Mouse (Mus musculus) midbrain, embryonic 10.5 days (tissue): ENCODE data around the gene Tbc1d1. TPM values are rescaled to one million over a fixed set of nuclear protein-coding genes. Genes with fewer than 3 reads are reported as not detected.

Experiments
- DNase-seq: peaks from one replicate; pipeline ENCODE4 v3.0.0-alpha.2; 2017; ENCODE audit warnings: low spot score
- H3K27ac ChIP-seq: fragments of 300-500 bp; sonication (generic); replicated peaks from 2 replicates; pipeline ENCODE4 v1.5.1; 2016; ENCODE audit warnings: mild to moderate bottlenecking
- H3K27me3 ChIP-seq: fragments of 300-500 bp; sonication (generic); 2 replicates; pipeline ENCODE4 v1.6.1; 2016; ENCODE audit warnings: low read depth, mild to moderate bottlenecking; ENCODE audit not compliant: poor library complexity, severe bottlenecking
- H3K36me3 ChIP-seq: fragments of 300-500 bp; sonication (generic); 2 replicates; pipeline ENCODE4 v1.6.1; 2016; ENCODE audit warnings: mild to moderate bottlenecking, moderate library complexity
- H3K4me1 ChIP-seq: fragments of 300-500 bp; sonication (generic); 2 replicates; pipeline ENCODE4 v1.6.1; 2016
- H3K4me3 ChIP-seq: fragments of 300-500 bp; sonication (generic); 2 replicates; pipeline ENCODE4 v1.5.1; 2016; ENCODE audit warnings: mild to moderate bottlenecking, moderate library complexity
- H3K9me3 ChIP-seq: fragments of 300-500 bp; sonication (generic); replicated peaks from 2 replicates; pipeline ENCODE4 v1.6.1; 2016; ENCODE audit warnings: mild to moderate bottlenecking
- WGBS: fragments of 180-500 bp; shearing (Covaris S2); methylation state at CpG from one replicate; pipeline ENCODE4 v1.1.7; 2016; 5-methylcytosine and 5-hydroxymethylcytosine counted together
- polyA plus RNA-seq: library from polyadenylated mRNA; unstranded; fragments of >200 nt; fragmentation: Nextera tagmentation; extraction: Ambion mirVana; gene quantifications from 2 replicates; pipeline ENCODE4 v1.2.1, GENCODE M21; 2016

Tbc1d1 gene
- polyA plus RNA-seq, 1 experiment from 2014 or later: 22.2 TPM

DNA sequence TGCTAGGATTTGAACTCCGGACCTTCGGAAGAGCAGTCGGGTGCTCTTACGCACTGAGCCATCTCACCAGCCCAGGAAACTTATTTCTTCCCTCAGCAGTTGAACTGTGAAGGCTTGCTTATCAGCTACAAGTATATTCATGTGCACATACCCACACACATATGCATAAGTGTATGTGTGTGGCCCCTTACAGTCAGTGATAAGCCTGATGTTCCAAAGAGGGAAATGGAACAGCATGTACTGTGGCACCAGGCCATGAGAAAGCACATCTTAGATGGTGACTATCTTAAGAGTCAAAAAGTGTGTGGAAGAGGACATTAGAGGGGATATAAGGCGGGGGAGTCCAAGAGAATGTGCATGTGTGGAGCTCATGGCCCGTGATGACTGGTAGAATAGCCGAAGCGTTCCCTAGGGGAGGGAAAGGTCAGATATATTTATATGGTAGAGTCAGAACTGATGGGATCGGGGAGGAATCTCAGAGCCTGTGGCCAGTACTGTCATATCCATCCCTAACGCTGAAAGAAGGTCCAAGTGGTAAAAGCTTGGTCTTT lies 13.0 kb downstream of the Tbc1d1 start:
- DNase-seq: no peak
- Histone ChIP-seq H3K9me3 (no peaks in the 10 kb centered on the region), H3K27me3 (no peaks in the 10 kb centered on the region), H3K4me1 (peaks cover 8% of the 10 kb centered on the region), H3K36me3 (no peaks in the 10 kb centered on the region), H3K4me3 (no peak overlapping the region), H3K27ac (no peak overlapping the region)
- WGBS: 94% methylated on average over 10 of the region's 10 CpGs

DNA sequence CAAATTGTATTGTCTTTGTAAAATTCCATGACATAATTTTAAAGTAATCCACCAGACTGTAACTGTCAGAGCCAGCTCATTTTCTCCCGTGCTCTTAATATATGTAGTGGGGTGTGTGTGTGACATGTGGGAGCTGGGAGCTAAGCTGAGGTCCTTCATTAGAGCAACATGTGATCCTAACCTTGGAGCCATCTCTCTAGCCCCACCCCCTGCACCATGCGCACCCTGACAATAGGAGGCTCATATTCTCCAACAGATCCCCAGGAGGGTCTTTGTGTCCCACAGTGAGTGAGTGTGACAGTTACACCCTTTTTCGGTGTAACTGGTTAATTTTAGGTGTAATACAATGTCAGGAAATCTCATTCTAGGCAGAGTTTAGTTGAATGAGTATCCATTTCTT lies 16.8 kb downstream of the Tbc1d1 start:
- Histone ChIP-seq H3K4me3 (no peak overlapping the region), H3K36me3 (no peaks in the 10 kb centered on the region), H3K27me3 (no peaks in the 10 kb centered on the region), H3K9me3 (no peaks in the 10 kb centered on the region), H3K4me1 (0 out of 2 replicates have a peak, but pooled peaks cover 3% of the 10 kb centered on the region), H3K27ac (no peak overlapping the region)
- 82% methylated on average over 3 of the region's 3 CpGs for WGBS
- DNase-seq: no peak

DNA sequence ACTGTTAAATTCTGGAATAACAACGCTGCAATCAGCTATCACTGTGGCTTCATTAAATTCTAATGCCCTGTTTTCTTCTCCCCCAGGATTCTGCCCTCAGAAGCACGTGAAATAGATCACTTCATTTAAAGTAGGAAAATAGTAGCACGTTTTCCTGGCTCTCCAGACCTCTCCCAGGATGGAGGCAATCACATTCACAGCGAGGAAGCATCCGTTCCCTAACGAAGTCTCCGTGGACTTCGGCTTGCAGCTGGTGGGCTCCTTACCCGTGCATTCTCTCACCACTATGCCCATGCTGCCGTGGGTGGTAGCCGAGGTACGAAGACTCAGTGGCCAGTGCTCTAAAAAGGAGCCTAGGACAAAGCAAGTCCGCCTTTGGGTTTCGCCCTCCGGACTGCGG lies 17.2 kb downstream of the Tbc1d1 start:
- Histone ChIP-seq H3K4me1 (0 out of 2 replicates have a peak, but pooled peaks cover 3% of the 10 kb centered on the region), H3K27me3 (no peaks in the 10 kb centered on the region), H3K4me3 (no peak overlapping the region), H3K9me3 (no peaks in the 10 kb centered on the region), H3K27ac (no peak overlapping the region), H3K36me3 (no peaks in the 10 kb centered on the region)
- 81% methylated on average over 16 of the region's 16 CpGs for WGBS
- no peak for DNase-seq

DNA sequence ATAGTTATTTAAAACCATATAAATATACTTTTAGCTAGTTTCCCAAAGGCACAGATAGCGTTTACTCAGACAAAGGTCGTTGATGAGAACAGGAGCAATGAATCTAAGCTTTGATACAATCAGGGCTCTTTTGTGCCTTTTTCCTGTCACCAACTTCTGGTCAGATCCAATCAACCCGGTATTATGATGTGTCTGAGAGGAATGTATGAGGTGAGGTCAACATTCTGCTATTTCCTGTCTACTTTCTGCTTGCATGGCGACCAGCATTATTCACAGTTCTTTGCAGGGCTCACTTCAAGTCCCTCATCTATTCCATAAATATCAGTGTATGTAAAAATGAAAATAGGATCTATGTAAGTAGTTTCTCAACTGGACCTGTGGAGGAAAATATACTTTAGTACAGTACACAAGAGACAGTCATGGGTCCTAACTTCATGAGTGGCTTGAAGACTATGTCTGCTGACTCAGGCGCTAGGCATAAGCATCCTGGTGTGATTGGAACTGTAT lies 18.4 kb downstream of the Tbc1d1 start:
- Histone ChIP-seq H3K27ac (no peak overlapping the region), H3K27me3 (no peaks in the 10 kb centered on the region), H3K4me1 (0 out of 2 replicates have a peak, but pooled peaks cover 3% of the 10 kb centered on the region), H3K4me3 (no peak overlapping the region), H3K36me3 (no peaks in the 10 kb centered on the region), H3K9me3 (no peaks in the 10 kb centered on the region)
- DNase-seq: no peak
- 75% methylated on average over 5 of the region's 5 CpGs for WGBS

DNA sequence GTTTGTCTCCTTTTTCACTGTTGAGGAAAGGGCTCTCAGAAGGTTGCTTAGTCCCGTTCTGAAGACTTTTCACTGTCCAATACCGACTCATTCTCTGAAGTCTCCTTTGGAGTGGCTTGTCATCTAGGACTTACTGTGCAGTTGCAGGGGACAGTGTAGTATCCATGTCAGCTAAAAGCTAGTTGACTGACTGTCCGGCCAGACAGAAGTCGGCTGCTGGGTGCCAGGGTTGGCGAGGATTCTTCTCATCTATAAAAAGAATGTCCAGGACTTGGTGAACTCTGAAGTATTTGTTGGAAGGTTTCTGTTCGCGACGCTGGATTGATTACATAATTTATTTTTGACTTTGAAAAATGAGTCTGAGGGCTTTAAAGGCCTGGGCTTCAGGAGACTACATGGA lies 24.4 kb downstream of the Tbc1d1 start:
- Histone ChIP-seq H3K27ac (no peak overlapping the region), H3K9me3 (no peaks in the 10 kb centered on the region), H3K4me3 (no peak overlapping the region), H3K36me3 (no peaks in the 10 kb centered on the region), H3K27me3 (no peaks in the 10 kb centered on the region), H3K4me1 (no peaks in the 10 kb centered on the region)
- DNase-seq: no peak
- WGBS: 92% methylated on average over 8 of the region's 8 CpGs

DNA sequence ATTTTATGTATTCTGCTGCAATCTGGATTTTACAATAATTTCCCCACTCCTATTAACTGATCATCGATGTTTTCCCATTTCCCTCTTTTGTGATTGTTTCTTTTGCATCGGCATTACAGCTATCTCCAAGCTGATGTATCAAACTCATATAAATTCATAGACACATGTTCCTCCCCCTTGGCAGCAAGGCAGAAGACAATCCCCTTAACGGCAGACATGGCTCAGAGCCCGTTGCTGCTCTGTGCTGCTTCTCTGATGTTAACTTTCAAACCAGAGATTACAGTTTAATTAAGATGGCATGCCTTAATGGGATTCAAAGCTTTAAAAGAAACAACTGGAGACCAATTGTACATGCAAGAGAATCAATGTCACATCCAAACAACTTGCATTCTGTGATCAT lies 27.6 kb downstream of the Tbc1d1 start:
- Histone ChIP-seq H3K9me3 (no peaks in the 10 kb centered on the region), H3K4me3 (no peak overlapping the region), H3K27me3 (no peaks in the 10 kb centered on the region), H3K4me1 (no peaks in the 10 kb centered on the region), H3K27ac (no peak overlapping the region), H3K36me3 (no peaks in the 10 kb centered on the region)
- WGBS: 73% methylated on average over 4 of the region's 4 CpGs
- DNase-seq: no peak

DNA sequence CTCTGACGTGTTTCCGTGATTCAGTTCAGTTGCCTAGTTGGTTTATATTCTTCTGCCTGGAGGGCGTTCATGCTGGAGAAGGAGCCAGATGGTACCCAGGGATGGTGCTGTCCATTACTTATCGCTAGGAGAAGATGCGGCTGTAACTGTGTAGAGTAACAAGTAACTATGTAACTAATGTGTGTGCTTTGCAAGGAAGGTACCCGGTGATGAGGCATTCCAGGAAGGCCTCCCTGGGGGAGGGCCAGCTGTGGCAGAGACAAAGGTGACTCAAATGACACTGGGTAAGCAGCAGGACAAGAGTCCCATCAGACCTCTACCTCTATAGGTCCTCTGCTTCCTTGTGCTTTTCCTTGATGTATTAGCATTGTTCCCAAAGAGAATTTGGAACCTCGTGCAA lies 29.2 kb downstream of the Tbc1d1 start:
- no peaks in the 10 kb centered on the region for H3K9me3 ChIP-seq
- H3K4me1 ChIP-seq: no peaks in the 10 kb centered on the region
- H3K27ac ChIP-seq: no peak overlapping the region
- WGBS: 80% methylated on average over 7 of the region's 7 CpGs
- H3K4me3 ChIP-seq: no peak overlapping the region
- H3K27me3 ChIP-seq: no peaks in the 10 kb centered on the region
- DNase-seq: no peak
- no peaks in the 10 kb centered on the region for H3K36me3 ChIP-seq

DNA sequence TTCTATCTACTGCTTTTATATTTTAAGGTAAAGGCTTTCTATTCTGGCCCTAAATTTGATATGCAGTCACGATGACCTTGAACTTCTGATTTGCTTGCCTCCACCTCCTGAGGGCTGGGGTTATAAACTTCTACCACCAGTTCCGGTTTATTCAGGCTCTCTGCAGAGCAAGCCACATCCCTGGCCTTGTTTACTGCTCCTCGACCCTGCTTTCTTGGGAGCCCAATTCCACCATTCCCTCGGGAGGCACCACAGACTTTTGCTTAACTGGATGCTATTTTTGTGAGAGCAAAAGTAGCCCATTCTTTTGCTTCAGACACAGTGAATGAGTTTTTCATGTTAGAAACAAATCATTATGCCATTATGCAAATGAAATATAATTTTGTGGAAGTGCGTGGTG lies 30.5 kb downstream of the Tbc1d1 start:
- H3K36me3 ChIP-seq: no peaks in the 10 kb centered on the region
- H3K27me3 ChIP-seq: no peaks in the 10 kb centered on the region
- peaks cover 5% of the 10 kb centered on the region; the same call in 1 of the 2 replicates for H3K9me3 ChIP-seq
- H3K4me1 ChIP-seq: no peaks in the 10 kb centered on the region
- WGBS: 83% methylated on average over 5 of the region's 5 CpGs
- no peak for DNase-seq
- H3K4me3 ChIP-seq: no peak overlapping the region
- H3K27ac ChIP-seq: no peak overlapping the region

DNA sequence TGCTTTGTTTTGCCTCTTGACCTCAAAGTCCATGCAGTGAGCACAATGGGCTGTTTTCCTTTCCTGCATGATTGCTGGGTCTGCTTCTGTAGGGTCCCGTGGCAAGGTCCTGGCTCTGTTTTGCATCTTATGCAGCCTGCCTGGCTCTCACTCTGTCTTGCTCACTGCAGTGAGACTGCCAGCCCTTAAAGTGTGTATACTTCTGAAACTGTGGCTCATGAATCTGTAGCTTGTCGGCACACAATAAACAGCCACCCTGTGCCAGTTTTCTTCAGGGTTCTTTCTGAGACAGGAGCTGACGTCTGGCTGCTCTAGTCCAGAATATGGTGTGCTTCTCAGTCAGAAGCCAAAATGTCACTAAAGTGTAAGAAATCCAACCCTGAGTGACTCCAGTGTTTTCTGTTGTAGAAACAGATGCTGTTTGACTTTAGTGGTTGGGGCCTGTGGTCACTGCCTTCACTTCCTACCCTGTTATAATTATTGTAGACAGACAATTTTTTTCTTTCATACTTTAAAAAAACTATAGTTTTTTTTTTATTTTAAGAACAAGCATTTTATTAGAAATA lies 32.1 kb downstream of the Tbc1d1 start:
- peaks cover 5% of the 10 kb centered on the region; the same call in 1 of the 2 replicates for H3K9me3 ChIP-seq
- 61% methylated on average over 3 of the region's 3 CpGs for WGBS
- no peak overlapping the region for H3K27ac ChIP-seq
- DNase-seq: no peak
- H3K4me3 ChIP-seq: no peak overlapping the region
- H3K27me3 ChIP-seq: no peaks in the 10 kb centered on the region
- no peaks in the 10 kb centered on the region for H3K36me3 ChIP-seq
- H3K4me1 ChIP-seq: no peaks in the 10 kb centered on the region

DNA sequence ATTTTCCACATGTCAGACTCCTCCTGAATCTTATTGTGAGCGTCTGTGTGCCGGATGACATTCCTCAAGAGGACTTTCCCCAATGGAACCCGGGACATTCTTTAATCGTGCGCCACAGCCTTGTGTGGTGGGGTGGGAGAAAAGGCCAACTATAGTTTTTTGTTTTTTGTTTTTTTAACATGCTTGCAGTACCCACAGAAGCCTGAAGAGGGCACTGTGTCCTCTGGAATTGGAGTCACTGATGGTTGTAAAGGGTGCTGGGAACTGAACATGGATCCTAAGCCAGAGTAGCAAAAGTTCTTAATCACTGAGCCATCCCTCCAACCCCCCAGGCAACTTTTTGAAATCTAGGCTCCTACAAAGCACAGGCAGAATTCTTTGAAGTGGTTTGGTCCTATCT lies 34.8 kb downstream of the Tbc1d1 start:
- Histone ChIP-seq H3K27me3 (no peaks in the 10 kb centered on the region), H3K9me3 (peaks cover 5% of the 10 kb centered on the region; the same call in 1 of the 2 replicates), H3K4me1 (no peaks in the 10 kb centered on the region), H3K27ac (no peak overlapping the region), H3K4me3 (no peak overlapping the region), H3K36me3 (no peaks in the 10 kb centered on the region)
- whole genome bisulfite sequencing: 93% methylated on average over 5 of the region's 5 CpGs
- DNase-seq: no peak

DNA sequence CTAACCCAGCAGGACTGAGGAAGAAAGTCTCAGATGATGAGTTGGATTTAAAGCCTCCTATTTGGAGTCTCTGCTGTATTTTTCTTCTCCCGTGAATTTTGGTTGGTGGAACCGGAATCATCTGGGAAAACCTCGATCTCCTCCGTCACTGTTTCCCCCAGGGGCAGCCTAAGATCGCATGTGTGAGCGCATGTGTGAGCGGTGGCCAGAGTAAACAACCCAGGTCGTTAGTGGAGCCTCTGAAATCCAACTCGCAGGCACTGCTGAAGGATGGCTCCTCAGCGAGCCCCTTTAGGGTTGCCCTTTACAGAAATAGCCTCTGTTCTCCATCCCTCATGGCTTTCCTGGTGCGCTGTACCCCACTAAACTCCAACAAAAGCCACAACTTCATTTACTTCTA lies 37.2 kb downstream of the Tbc1d1 start:
- WGBS: 71% methylated on average over 11 of the region's 11 CpGs
- no peak for DNase-seq
- H3K36me3 ChIP-seq: no peaks in the 10 kb centered on the region
- H3K27me3 ChIP-seq: no peaks in the 10 kb centered on the region
- no peak overlapping the region for H3K4me3 ChIP-seq
- H3K9me3 ChIP-seq: peaks cover 5% of the 10 kb centered on the region; the same call in 1 of the 2 replicates
- no peak overlapping the region for H3K27ac ChIP-seq
- H3K4me1 ChIP-seq: no peaks in the 10 kb centered on the region

DNA sequence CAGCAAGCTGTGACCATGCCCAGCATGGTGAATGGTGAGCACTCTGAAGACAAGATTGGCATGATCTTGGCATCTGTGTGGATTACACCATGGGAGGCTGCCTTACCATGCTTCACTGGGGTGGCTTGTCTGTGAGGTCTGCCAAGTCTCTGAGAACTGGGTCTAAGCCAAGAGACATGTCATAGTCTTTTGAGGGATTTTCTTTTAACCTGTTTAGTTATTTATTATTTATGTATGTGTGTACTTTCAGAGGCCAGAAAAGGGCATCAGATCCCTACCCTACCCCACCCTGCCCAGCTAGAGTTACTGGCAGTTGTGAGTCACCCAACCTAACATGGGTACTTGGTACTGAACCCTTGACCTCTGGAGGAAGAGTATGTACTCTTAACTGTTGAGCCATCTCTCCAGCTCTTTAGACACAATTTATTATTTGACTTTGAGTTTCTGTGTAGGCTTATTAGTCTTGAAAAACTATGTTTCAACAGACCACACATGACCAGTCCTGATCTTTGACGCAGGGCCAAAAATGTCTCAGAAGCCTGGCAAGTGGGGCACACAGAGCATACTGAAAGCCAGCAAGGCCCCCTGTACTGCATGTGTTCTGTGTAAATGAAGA lies 40.3 kb downstream of the Tbc1d1 start:
- Histone ChIP-seq H3K36me3 (no peaks in the 10 kb centered on the region), H3K27ac (no peak overlapping the region), H3K4me3 (no peak overlapping the region), H3K27me3 (no peaks in the 10 kb centered on the region), H3K4me1 (no peaks in the 10 kb centered on the region), H3K9me3 (no peaks in the 10 kb centered on the region)
- no peak for DNase-seq
- WGBS: 93% methylated on average over 1 of the region's 1 CpGs

DNA sequence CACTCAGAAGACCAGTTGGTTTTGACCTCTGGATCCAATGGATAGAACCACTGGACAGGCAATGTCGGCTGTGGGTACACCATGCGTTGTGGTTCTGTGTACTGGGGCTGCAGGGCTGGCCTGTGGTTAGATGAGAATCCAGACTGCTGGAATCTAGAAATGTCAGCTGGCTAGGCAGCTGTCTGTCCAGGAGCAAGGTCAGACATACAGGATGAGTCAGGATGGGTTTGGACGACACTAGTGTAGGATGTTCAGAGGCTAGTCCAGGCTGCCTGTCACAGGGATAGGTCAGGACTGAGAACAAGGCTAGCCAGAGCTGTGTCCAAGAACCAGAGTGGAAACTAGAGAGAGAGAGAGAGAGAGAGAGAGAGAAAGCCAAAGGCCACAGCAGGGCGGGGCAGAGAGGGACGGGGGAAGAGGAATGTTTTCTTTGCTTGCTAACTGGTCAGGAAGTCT lies 40.8 kb downstream of the Tbc1d1 start:
- Histone ChIP-seq H3K27me3 (no peaks in the 10 kb centered on the region), H3K9me3 (no peaks in the 10 kb centered on the region), H3K36me3 (no peaks in the 10 kb centered on the region), H3K4me3 (no peak overlapping the region), H3K27ac (no peak overlapping the region), H3K4me1 (no peaks in the 10 kb centered on the region)
- WGBS: 82% methylated on average over 5 of the region's 5 CpGs
- no peak for DNase-seq
